Mouse (Mus musculus) spleen, adult 2 months (tissue): Measurements from ENCODE around the gene Ckap2l. TPM values are rescaled to one million over a fixed set of nuclear protein-coding genes. Genes with fewer than 3 reads are reported as not detected.
A peak's percentile ranks its signal among the peaks of the same experiment; 100 is the strongest.

Experiments
- DNase-seq, 2 experiments: peaks; one replicate each; pipeline versions ENCODE4 v3.0.0 to v3.0.0-alpha.2; 2012 to 2021; ENCODE audit warnings: low spot score in 2 of 2, low read depth in 1 of 2
- H3K27ac ChIP-seq: fragments of 200-500 bp; 2 replicates; pipeline ENCODE4 v1.5.1; 2012; ENCODE audit warnings: low read length, inconsistent platforms; ENCODE audit not compliant: insufficient read depth
- H3K27me3 ChIP-seq: fragments of 200-500 bp; 2 replicates; pipeline ENCODE4 v1.6.1; 2012; ENCODE audit warnings: mild to moderate bottlenecking, moderate library complexity, low read length, inconsistent platforms; ENCODE audit not compliant: control insufficient read depth, insufficient read depth
- H3K36me3 ChIP-seq: fragments of 200-500 bp; 2 replicates; pipeline ENCODE4 v1.6.1; 2012; ENCODE audit warnings: mild to moderate bottlenecking, low read length, inconsistent platforms; ENCODE audit not compliant: control insufficient read depth, insufficient read depth
- H3K4me1 ChIP-seq: fragments of 200-500 bp; 2 replicates; pipeline ENCODE4 v1.6.1; 2011; ENCODE audit warnings: inconsistent platforms; ENCODE audit not compliant: control insufficient read depth, insufficient read depth, insufficient read length
- H3K4me3 ChIP-seq: fragments of 200-500 bp; 2 replicates; pipeline ENCODE4 v1.5.1; 2011; ENCODE audit warnings: mild to moderate bottlenecking, inconsistent platforms; ENCODE audit not compliant: insufficient read depth, insufficient read length; ENCODE audit errors: extremely low read depth
- CTCF ChIP-seq: fragments of 200-500 bp; IDR thresholded peaks from 2 replicates; pipeline ENCODE4 v1.5.1; 2011; ENCODE audit warnings: mild to moderate bottlenecking, inconsistent platforms; ENCODE audit not compliant: insufficient read depth, insufficient read length, insufficient replicate concordance; ENCODE audit errors: extremely low read depth
- POLR2A ChIP-seq: fragments of 200-500 bp; IDR thresholded peaks from 2 replicates; pipeline ENCODE4 v1.6.1; 2011; ENCODE audit warnings: low read depth, low read length, inconsistent platforms
- WGBS: fragments of 180-500 bp; shearing (Covaris S2); methylation state at CpG from one replicate; pipeline ENCODE4 v1.1.7; 2018; 5-methylcytosine and 5-hydroxymethylcytosine counted together
- polyA plus RNA-seq: library from polyadenylated mRNA; depleted of rRNA; stranded (reverse); fragments of >200 nt; gene quantifications from 2 replicates; pipeline ENCODE4 v1.2.3, GENCODE M21; 2012; rRNA removed

Ckap2l gene
- polyA plus RNA-seq: 0.77 and 0.84 TPM in 2 replicates

- DNase-seq: peak; percentile 95 to 97
- Histone ChIP-seq H3K27ac (peak within 1 kb of the TSS; percentile 92), H3K27me3 (no peaks in the 10 kb centered on the region), H3K4me1 (peaks cover 5% of the 10 kb centered on the region; the same call in 1 of the 2 replicates), H3K36me3 (no peaks in the 10 kb centered on the region), H3K4me3 (peak within 1 kb of the TSS; percentile 76)
- TF ChIP-seq POLR2A (peak; percentile 79), CTCF (no peak)
- under 1% methylated on average over 50 of the region's 50 CpGs for WGBS
Measured at GRCm38 (mm10) chr2:129296671-129297588, at the start of gene Ckap2l. Gene Ckap2l (minus strand): TSS chr2:129297212.

- WGBS: 25% methylated on average over 6 of the region's 6 CpGs
- DNase-seq: peak in 1 of 2 experiments; percentile 30
- no peak overlapping the region for H3K27ac ChIP-seq
- no peaks in the 10 kb centered on the region for H3K27me3 ChIP-seq
- no peak for TF ChIP-seq POLR2A
- H3K4me3 ChIP-seq: no peak overlapping the region
- no peaks in the 10 kb centered on the region; the same call in 1 of the 2 replicates for H3K4me1 ChIP-seq
- H3K36me3 ChIP-seq: no peaks in the 10 kb centered on the region
Measured at GRCm38 (mm10) chr2:129338138-129338621, 41.2 kb upstream of the Ckap2l start.

- no peaks in the 10 kb centered on the region for H3K27me3 ChIP-seq
- no peaks in the 10 kb centered on the region; the same call in 1 of the 2 replicates for H3K4me1 ChIP-seq
- no peaks in the 10 kb centered on the region for H3K36me3 ChIP-seq
- WGBS: 81% methylated on average over 4 of the region's 4 CpGs
- H3K27ac ChIP-seq: no peak overlapping the region
- TF ChIP-seq POLR2A: no peak
- TF ChIP-seq CTCF: no peak
- no peak for DNase-seq
- H3K4me3 ChIP-seq: no peak overlapping the region
Measured at GRCm38 (mm10) chr2:129333471-129333870, 36.5 kb upstream of the Ckap2l start.

DNA sequence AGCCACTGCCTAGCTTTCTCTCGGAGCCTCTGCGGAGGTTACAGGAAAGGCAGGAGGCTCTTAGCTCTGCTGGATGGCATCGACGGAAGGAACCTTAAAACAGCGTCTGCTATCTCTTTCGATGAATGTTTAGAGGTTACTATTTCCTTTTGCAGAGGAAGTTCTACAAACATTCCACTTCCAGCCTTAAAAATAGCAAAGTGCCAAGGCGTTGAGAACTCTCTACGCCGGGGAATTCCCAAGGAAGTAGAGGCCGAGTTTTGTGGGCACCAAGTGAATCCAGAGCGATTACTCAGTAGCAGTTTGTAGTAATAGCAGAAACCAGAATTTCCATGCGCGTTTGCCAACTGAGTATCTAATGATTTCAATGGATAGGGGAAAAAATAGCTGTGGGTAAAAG, 33.5 kb upstream of the Ckap2l start:
- WGBS: 12% methylated on average over 13 of the region's 13 CpGs
- no peaks in the 10 kb centered on the region for H3K27me3 ChIP-seq
- H3K4me1 ChIP-seq: no peaks in the 10 kb centered on the region; the same call in 1 of the 2 replicates
- no peak overlapping the region for H3K27ac ChIP-seq
- no peaks in the 10 kb centered on the region for H3K36me3 ChIP-seq
- DNase-seq: no peak
- no peak overlapping the region for H3K4me3 ChIP-seq
- TF ChIP-seq POLR2A (no peak), CTCF (no peak)

DNA sequence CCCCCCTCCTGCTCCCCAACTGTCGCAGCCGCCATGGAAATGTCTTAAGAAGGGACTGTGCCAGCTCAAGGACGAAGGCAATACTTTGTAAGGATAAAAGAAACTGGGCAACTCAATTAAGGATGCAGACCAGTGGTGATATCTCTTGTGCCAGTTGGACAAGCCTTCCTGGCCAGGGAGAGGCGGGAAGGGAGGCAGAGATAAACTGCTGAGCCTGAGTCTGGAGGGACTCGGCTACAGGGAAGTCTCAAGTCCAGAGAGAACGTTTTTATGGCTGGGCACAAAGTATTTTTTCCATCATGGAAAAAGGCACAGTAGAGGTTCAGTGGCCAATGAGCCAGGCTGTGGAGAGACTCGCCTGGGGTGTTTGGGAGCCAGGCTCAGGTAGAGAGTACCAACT, 33.0 kb upstream of the Ckap2l start:
- Histone ChIP-seq H3K4me3 (no peak overlapping the region), H3K27me3 (no peaks in the 10 kb centered on the region), H3K27ac (no peak overlapping the region), H3K4me1 (no peaks in the 10 kb centered on the region; the same call in 1 of the 2 replicates), H3K36me3 (no peaks in the 10 kb centered on the region)
- no peak for TF ChIP-seq CTCF
- no peak for TF ChIP-seq POLR2A
- no peak for DNase-seq
- WGBS: 62% methylated on average over 7 of the region's 7 CpGs

- Histone ChIP-seq H3K36me3 (no peaks in the 10 kb centered on the region), H3K27me3 (no peaks in the 10 kb centered on the region), H3K4me1 (no peaks in the 10 kb centered on the region; the same call in 1 of the 2 replicates), H3K4me3 (no peak overlapping the region), H3K27ac (no peak overlapping the region)
- 83% methylated on average over 4 of the region's 4 CpGs for WGBS
- TF ChIP-seq POLR2A: no peak
- TF ChIP-seq CTCF: no peak
- DNase-seq: no peak
Measured at GRCm38 (mm10) chr2:129328238-129328637, 31.2 kb upstream of the Ckap2l start.

- Histone ChIP-seq H3K27me3 (no peaks in the 10 kb centered on the region), H3K36me3 (no peaks in the 10 kb centered on the region), H3K4me1 (no peaks in the 10 kb centered on the region), H3K27ac (no peak overlapping the region), H3K4me3 (no peak overlapping the region)
- DNase-seq: no peak
- TF ChIP-seq CTCF: no peak
- 89% methylated on average over 3 of the region's 3 CpGs for WGBS
Measured at GRCm38 (mm10) chr2:129324216-129324615, 27.2 kb upstream of the Ckap2l start.
